Mouse (Mus musculus): ENCODE measurements around the gene Gm21972. TPM values are rescaled to one million over a fixed set of nuclear protein-coding genes. Genes with fewer than 3 reads are reported as not detected.
A peak's percentile ranks its signal among the peaks of the same experiment; 100 is the strongest.

The Gm21972 gene
- total and polyA plus RNA-seq, 3 experiments = 0.30 to 9.4 (median 6.9) TPM

- no peak for DNase-seq
Measured at GRCm38 (mm10) chr1:86161061-86161460, 27.6 kb downstream of the Gm21972 start.

GRCm38 (mm10) chr1:86174602-86175001, 41.2 kb downstream of the Gm21972 start:
- DNase-seq = no peak

GRCm38 (mm10) chr1:86176066-86176465, 42.6 kb downstream of the Gm21972 start:
- no peak for DNase-seq

- peak; percentile 75 for DNase-seq
Measured at GRCm38 (mm10) chr1:86178462-86179253, 45.2 kb downstream of the Gm21972 start.

GRCm38 (mm10) chr1:86182004-86182709, 48.7 kb downstream of the Gm21972 start:
- no peak for DNase-seq

- no peak for DNase-seq
Measured at GRCm38 (mm10) chr1:86183577-86184263, 50.3 kb downstream of the Gm21972 start.

- DNase-seq = no peak
Measured at GRCm38 (mm10) chr1:86186762-86187161, 53.3 kb downstream of the Gm21972 start.

GRCm38 (mm10) chr1:86187856-86188255, 54.4 kb downstream of the Gm21972 start:
- no peak for DNase-seq

GRCm38 (mm10) chr1:86188271-86188670, 54.8 kb downstream of the Gm21972 start:
- no peak for DNase-seq

- no peak for DNase-seq
Measured at GRCm38 (mm10) chr1:86189034-86189702, 55.7 kb downstream of the Gm21972 start.

GRCm38 (mm10) chr1:86190843-86191242, 57.4 kb downstream of the Gm21972 start:
- DNase-seq = no peak

- no peak for DNase-seq
Measured at GRCm38 (mm10) chr1:86194044-86194443, 60.6 kb downstream of the Gm21972 start.

GRCm38 (mm10) chr1:86198276-86198675, 64.8 kb downstream of the Gm21972 start:
- no peak for DNase-seq

GRCm38 (mm10) chr1:86199026-86199425, 65.6 kb downstream of the Gm21972 start:
- no peak for DNase-seq

GRCm38 (mm10) chr1:86201312-86201711, 67.9 kb downstream of the Gm21972 start:
- no peak for DNase-seq

GRCm38 (mm10) chr1:86202617-86203219, 69.3 kb downstream of the Gm21972 start:
- no peak for DNase-seq

GRCm38 (mm10) chr1:86210676-86211075, 77.2 kb downstream of the Gm21972 start:
- DNase-seq = no peak

- no peak for DNase-seq
Measured at GRCm38 (mm10) chr1:86211498-86211897, 78.1 kb downstream of the Gm21972 start.

Data from adrenal gland, adult 2 months (tissue).